Comparison of ENCODE assay signal across 9 mouse cellular contexts in genomic region chr12:64104214-64104613, GRCm38 (mm10).
DNase-seq lines count a peak whose midpoint lies in the region; ATAC-seq lines count a peak whose summit lies in the region.
"Had no signal": no experiment of that assay in that cellular context is flagged by ENCODE, and none has a peak within 500 bp of the region (broad histone marks: within the 10 kb centered on the region; RNA-seq: fewer than 3 reads in every experiment).

No protein-coding gene starts in this region.

- peak; percentile 5 for DNase-seq in hindbrain, embryonic 10.5 days (ENCODE audit: low spot score)
- peak; percentile 20 for DNase-seq in right cerebral cortex, adult 18-20 months
- no peak for DNase-seq in right cerebral cortex, postnatal 25 days
- peak; percentile 2 for DNase-seq in c-Kit-positive CD71-negative TER-119-negative erythroid progenitor cells, embryonic 14.5 days (ENCODE audit: low read depth)
- peak; percentile 51 for DNase-seq in retina, postnatal 1 day
- DNase-seq in midbrain, embryonic 10.5 days (ENCODE audit: low spot score), result no peak
- DNase-seq in gastrocnemius, postnatal 36 days, result no peak

- H3K4me3 ChIP-seq in hindbrain, embryonic 10.5 days, result no peak overlapping the region
- no peak overlapping the region for H3K4me3 ChIP-seq in hindbrain, embryonic 16.5 days (ENCODE audit: low read length)
- H3K4me3 ChIP-seq in midbrain, embryonic 10.5 days, result no peak overlapping the region
- H3K4me3 ChIP-seq: myocyte had no signal

- intact Hi-C loops in gastrocnemius, postnatal 36 days (cut with DNase I), result no loop called here

- H3K9ac ChIP-seq in hindbrain, embryonic 16.5 days (ENCODE audit: low read depth, low read length), result no peak overlapping the region

- no peak overlapping the region for H3K4me2 ChIP-seq in hindbrain, embryonic 16.5 days (ENCODE audit: low read length)

- no peaks in the 10 kb centered on the region for H3K27me3 ChIP-seq in hindbrain, embryonic 10.5 days (ENCODE audit: insufficient read depth, poor library complexity, severe bottlenecking)
- no peaks in the 10 kb centered on the region for H3K27me3 ChIP-seq in hindbrain, embryonic 16.5 days (replicated peaks; ENCODE audit: control insufficient read depth, insufficient read depth, low read length)
- H3K27me3 ChIP-seq in midbrain, embryonic 10.5 days (ENCODE audit: low read depth, poor library complexity, severe bottlenecking), result no peaks in the 10 kb centered on the region

- H3K4me1 ChIP-seq in hindbrain, embryonic 10.5 days (replicated peaks), result no peaks in the 10 kb centered on the region
- H3K4me1 ChIP-seq in hindbrain, embryonic 16.5 days (ENCODE audit: control insufficient read depth, insufficient read depth, low read depth, low read length), result no peaks in the 10 kb centered on the region
- no peaks in the 10 kb centered on the region for H3K4me1 ChIP-seq in midbrain, embryonic 10.5 days

- no peaks in the 10 kb centered on the region for H3K9me3 ChIP-seq in hindbrain, embryonic 10.5 days
- H3K9me3 ChIP-seq in hindbrain, embryonic 16.5 days (ENCODE audit: control insufficient read depth, low read length), result no peaks in the 10 kb centered on the region
- no peaks in the 10 kb centered on the region for H3K9me3 ChIP-seq in midbrain, embryonic 10.5 days (replicated peaks)

- WGBS in hindbrain, embryonic 10.5 days, result 39% methylated on average over 2 of the region's 2 CpGs
- WGBS in hindbrain, embryonic 16.5 days, result 30% methylated on average over 2 of the region's 2 CpGs
- WGBS in midbrain, embryonic 10.5 days, result 54% methylated on average over 2 of the region's 2 CpGs

- no peak for ATAC-seq in hindbrain, embryonic 16.5 days

- H3K36me3 ChIP-seq in hindbrain, embryonic 10.5 days, result no peaks in the 10 kb centered on the region
- no peaks in the 10 kb centered on the region for H3K36me3 ChIP-seq in hindbrain, embryonic 16.5 days (ENCODE audit: control insufficient read depth, insufficient read depth, low read length)
- H3K36me3 ChIP-seq in midbrain, embryonic 10.5 days, result no peaks in the 10 kb centered on the region

- no peak overlapping the region for H3K27ac ChIP-seq in hindbrain, embryonic 10.5 days
- H3K27ac ChIP-seq in hindbrain, embryonic 16.5 days (ENCODE audit: low read depth, low read length), result no peak overlapping the region
- no peak overlapping the region for H3K27ac ChIP-seq in midbrain, embryonic 10.5 days (replicated peaks)

Comparison
In these comparisons a context has a peak if more than half of its experiments do, and no peak if none do; other contexts are left out.
1. DNase-seq: peak in hindbrain, embryonic 10.5 days (single experiment), right cerebral cortex, adult 18-20 months (single experiment), c-Kit-positive CD71-negative TER-119-negative erythroid progenitor cells, embryonic 14.5 days (single experiment) and retina, postnatal 1 day (single experiment); none in right cerebral cortex, postnatal 25 days (single experiment), midbrain, embryonic 10.5 days (single experiment) and gastrocnemius, postnatal 36 days (0 of 2).